Mouse (Mus musculus) kidney, embryonic 14.5 days (tissue): ENCODE data around the gene Vmn1r180. TPM values are rescaled to one million over a fixed set of nuclear protein-coding genes. Genes with fewer than 3 reads are reported as not detected.
"Not testable (repeated sequence)": the region's sequence is repeated elsewhere in the genome, so short reads cannot be mapped to it uniquely, and the experiment has no call there.

Source experiments
- ATAC-seq: fragments of 200-750 bp; cut with Nextera tagmentation; 2 replicates; pipeline ENCODE4 v1.8.0; 2017; ENCODE audit warnings: moderate number of reproducible peaks, mild to moderate bottlenecking, moderate TSS enrichment, moderate library complexity; ENCODE audit not compliant: low FRiP score, low TSS enrichment
- H3K27ac ChIP-seq: fragments of 300-500 bp; sonication (generic); 2 replicates; pipeline ENCODE4 v1.5.1; 2014; ENCODE audit warnings: low read depth, mild to moderate bottlenecking, low read length, moderate library complexity, mixed read lengths
- H3K27me3 ChIP-seq: fragments of 300-500 bp; sonication (generic); 2 replicates; pipeline ENCODE4 v1.6.1; 2014; ENCODE audit warnings: mild to moderate bottlenecking, low read length; ENCODE audit not compliant: control insufficient read depth, insufficient read depth
- H3K36me3 ChIP-seq: fragments of 300-500 bp; sonication (generic); 2 replicates; pipeline ENCODE4 v1.6.1; 2014; ENCODE audit warnings: low read length, mixed read lengths; ENCODE audit not compliant: control insufficient read depth, insufficient read depth
- H3K4me1 ChIP-seq: fragments of 300-500 bp; sonication (generic); 2 replicates; pipeline ENCODE4 v1.6.1; 2014; ENCODE audit warnings: low read length, mixed read lengths; ENCODE audit not compliant: control insufficient read depth, insufficient read depth
- H3K4me2 ChIP-seq: fragments of 300-500 bp; sonication (generic); replicated peaks from 2 replicates; pipeline ENCODE4 v1.6.1; 2014; ENCODE audit warnings: low read depth, mild to moderate bottlenecking, low read length
- H3K4me3 ChIP-seq: fragments of 300-500 bp; sonication (generic); 2 replicates; pipeline ENCODE4 v1.5.1; 2014; ENCODE audit warnings: mild to moderate bottlenecking, low read length
- H3K9ac ChIP-seq: fragments of 300-500 bp; sonication (generic); 2 replicates; pipeline ENCODE4 v1.6.1; 2014; ENCODE audit warnings: low read depth, mild to moderate bottlenecking, low read length, moderate library complexity
- H3K9me3 ChIP-seq: fragments of 300-500 bp; sonication (generic); 2 replicates; pipeline ENCODE4 v1.6.1; 2016; ENCODE audit warnings: low read length; ENCODE audit not compliant: control insufficient read depth
- WGBS: fragments of 180-500 bp; shearing (Covaris S2); extraction: QIAGEN DNeasy Blood & Tissue Kit; methylation state at CpG from one replicate; pipeline ENCODE4 v1.1.7; 2014; 5-methylcytosine and 5-hydroxymethylcytosine counted together
- polyA plus RNA-seq: library from polyadenylated mRNA; unstranded; fragments of >200 nt; fragmentation: Nextera tagmentation; extraction: Ambion mirVana; gene quantifications from 2 replicates; pipeline ENCODE4 v1.2.1, GENCODE M21; 2014

Gene Vmn1r180
- not detected in 2 replicates for polyA plus RNA-seq

GRCm38 (mm10) chr7:23950332-23950731 lies at the start of gene Vmn1r180:
Gene Vmn1r180 (plus strand): TSS chr7:23950632.
- Histone ChIP-seq H3K9me3 (no peaks in the 10 kb centered on the region), H3K4me2 (no peak within 1 kb of the TSS), H3K27me3 (no peaks in the 10 kb centered on the region), H3K4me3 (no peak within 1 kb of the TSS), H3K27ac (no peak within 1 kb of the TSS), H3K9ac (no peak within 1 kb of the TSS), H3K4me1 (no peaks in the 10 kb centered on the region), H3K36me3 (no peaks in the 10 kb centered on the region)
- no peak for ATAC-seq

- no peak within 1 kb of the TSS for H3K4me3 ChIP-seq
- no peaks in the 10 kb centered on the region for H3K4me1 ChIP-seq
- no peak for ATAC-seq
- no peak within 1 kb of the TSS for H3K27ac ChIP-seq
- WGBS: 52% methylated on average over 2 of the region's 2 CpGs
- H3K9me3 ChIP-seq: peaks cover 13% of the 10 kb centered on the region
- H3K36me3 ChIP-seq: no peaks in the 10 kb centered on the region
- no peaks in the 10 kb centered on the region for H3K27me3 ChIP-seq
- H3K4me2 ChIP-seq: no peak within 1 kb of the TSS
- H3K9ac ChIP-seq: no peak within 1 kb of the TSS
These were observed 23.8 kb upstream of the Vmn1r180 start, which contains the start of gene Vmn1r179 for GRCm38 (mm10) chr7:23926678-23927077. Gene Vmn1r179 (plus strand): TSS chr7:23926978.

GRCm38 (mm10) chr7:23968044-23968443 lies 17.6 kb downstream of the Vmn1r180 start:
- H3K4me3 ChIP-seq, H3K27me3 ChIP-seq, ATAC-seq, H3K27ac ChIP-seq, H3K9me3 ChIP-seq, H3K9ac ChIP-seq, H3K4me1 ChIP-seq, H3K4me2 ChIP-seq, H3K36me3 ChIP-seq: not testable (repeated sequence)
- whole genome bisulfite sequencing: 51% methylated on average over 3 of the region's 3 CpGs

- WGBS: 83% methylated on average over 9 of the region's 9 CpGs
- not testable (repeated sequence) for H3K4me3 ChIP-seq, H3K27ac ChIP-seq, ATAC-seq, H3K9ac ChIP-seq, H3K4me2 ChIP-seq, H3K36me3 ChIP-seq, H3K9me3 ChIP-seq, H3K4me1 ChIP-seq, H3K27me3 ChIP-seq
These were observed 23.9 kb downstream of the Vmn1r180 start, which contains the start of gene Vmn1r181 for GRCm38 (mm10) chr7:23974315-23974714. Gene Vmn1r181 (plus strand): TSS chr7:23974615.

- no peak for ATAC-seq
- Histone ChIP-seq H3K27ac (no peak within 1 kb of the TSS), H3K36me3 (no peaks in the 10 kb centered on the region), H3K9ac (no peak within 1 kb of the TSS), H3K4me3 (no peak within 1 kb of the TSS), H3K4me1 (no peaks in the 10 kb centered on the region), H3K9me3 (0 out of 2 replicates have a peak, but pooled peaks cover 2% of the 10 kb centered on the region), H3K27me3 (no peaks in the 10 kb centered on the region), H3K4me2 (no peak within 1 kb of the TSS)
- WGBS: 69% methylated on average over 2 of the region's 2 CpGs
These were observed 51.0 kb downstream of the Vmn1r180 start, which contains the start of gene V1rd19 for GRCm38 (mm10) chr7:24001391-24001790. Gene V1rd19 (plus strand): TSS chr7:24001691.

Other genes with a start within 250 kb of the Vmn1r180 start
- not detected in 2 replicates for gene Vmn1r173, start 249.9 kb upstream of the Vmn1r180 start, polyA plus RNA-seq
- not detected in 2 replicates for gene Vmn1r174, start 198.4 kb upstream of the Vmn1r180 start, polyA plus RNA-seq
- gene Vmn1r175, start 140.0 kb upstream of the Vmn1r180 start, polyA plus RNA-seq: not detected in 2 replicates
- gene Vmn1r176, start 113.3 kb upstream of the Vmn1r180 start, polyA plus RNA-seq: not detected in 2 replicates
- gene Vmn1r177, start 84.2 kb upstream of the Vmn1r180 start, polyA plus RNA-seq: not detected in 2 replicates
- gene Vmn1r178, start 58.6 kb upstream of the Vmn1r180 start, polyA plus RNA-seq: not detected in 2 replicates
- not detected in 2 replicates for gene Vmn1r179, start 23.7 kb upstream of the Vmn1r180 start, polyA plus RNA-seq
- gene Vmn1r181, start 24.0 kb downstream of the Vmn1r180 start, polyA plus RNA-seq: not detected in 2 replicates
- gene V1rd19, start 51.1 kb downstream of the Vmn1r180 start, polyA plus RNA-seq: not detected in 2 replicates
- gene Vmn1r183, start 102.6 kb downstream of the Vmn1r180 start, polyA plus RNA-seq: not detected in 2 replicates
- gene Zfp180, start 131.3 kb downstream of the Vmn1r180 start, polyA plus RNA-seq: 17.1 and 24.5 TPM in 2 replicates
- 4.0 and 5.3 TPM in 2 replicates for gene Zfp112, start 161.7 kb downstream of the Vmn1r180 start, polyA plus RNA-seq
- 14.8 and 16.8 TPM in 2 replicates for gene Zfp235, start 183.5 kb downstream of the Vmn1r180 start, polyA plus RNA-seq
- gene Zfp114, start 224.4 kb downstream of the Vmn1r180 start, polyA plus RNA-seq: 4.1 and 6.1 TPM in 2 replicates